Mouse (Mus musculus) liver, postnatal 0 days (tissue): ENCODE measurements around the gene Cep290. TPM values are rescaled to one million over a fixed set of nuclear protein-coding genes. Genes with fewer than 3 reads are reported as not detected.

Source experiments
- ATAC-seq: fragments of 200-750 bp; cut with Nextera tagmentation; 2 replicates; pipeline ENCODE4 v1.8.0; 2017; ENCODE audit warnings: mild to moderate bottlenecking, moderate library complexity
- DNase-seq: peaks from one replicate; pipeline ENCODE4 v3.0.0-alpha.2; 2016
- H3K27ac ChIP-seq: fragments of 300-500 bp; sonication (generic); 2 replicates; pipeline ENCODE4 v1.5.1; 2014; ENCODE audit warnings: antibody characterized with exemption, moderate library complexity, mild to moderate bottlenecking, low read depth
- H3K27me3 ChIP-seq: fragments of 300-500 bp; sonication (generic); 2 replicates; pipeline ENCODE4 v1.6.1; 2014; ENCODE audit warnings: low read length, control low read depth, mixed read lengths; ENCODE audit not compliant: insufficient read depth
- H3K36me3 ChIP-seq: fragments of 300-500 bp; sonication (generic); replicated peaks from 2 replicates; pipeline ENCODE4 v1.6.1; 2014; ENCODE audit warnings: mild to moderate bottlenecking, control low read depth, low read length, moderate library complexity, mixed read lengths; ENCODE audit not compliant: insufficient read depth
- H3K4me1 ChIP-seq: fragments of 300-500 bp; sonication (generic); 2 replicates; pipeline ENCODE4 v1.6.1; 2014; ENCODE audit warnings: antibody characterized with exemption, mild to moderate bottlenecking, control low read depth; ENCODE audit not compliant: insufficient read depth
- H3K4me2 ChIP-seq: fragments of 300-500 bp; sonication (generic); 2 replicates; pipeline ENCODE4 v1.6.1; 2014; ENCODE audit warnings: low read depth, mild to moderate bottlenecking, low read length, moderate library complexity, mixed read lengths
- H3K4me3 ChIP-seq: fragments of 300-500 bp; sonication (generic); 2 replicates; pipeline ENCODE4 v1.5.1; 2014; ENCODE audit warnings: low read depth, low read length
- H3K9ac ChIP-seq: fragments of 300-500 bp; sonication (generic); replicated peaks from 2 replicates; pipeline ENCODE4 v1.6.1; 2014; ENCODE audit warnings: mild to moderate bottlenecking, moderate library complexity
- H3K9me3 ChIP-seq: fragments of 300-500 bp; sonication (generic); 2 replicates; pipeline ENCODE4 v1.6.1; 2016; ENCODE audit warnings: mild to moderate bottlenecking, control low read depth, low read length, mixed read lengths
- CTCF ChIP-seq: sonication (generic); IDR thresholded peaks from 2 replicates; pipeline ENCODE4 v1.5.1; 2016; ENCODE audit warnings: antibody characterized with exemption, low read depth
- EP300 ChIP-seq: IDR thresholded peaks from 2 replicates; pipeline ENCODE4 v1.6.1; 2016; ENCODE audit warnings: antibody characterized with exemption, low read depth, mild to moderate bottlenecking
- WGBS: fragments of 180-500 bp; shearing (Covaris S2); extraction: QIAGEN DNeasy Blood & Tissue Kit; methylation state at CpG from one replicate; pipeline ENCODE4 v1.1.7; 2014; ENCODE audit not compliant: insufficient replicate concordance; 5-methylcytosine and 5-hydroxymethylcytosine counted together
- polyA plus RNA-seq: library from polyadenylated mRNA; unstranded; fragments of >200 nt; fragmentation: Nextera tagmentation; extraction: Ambion mirVana; gene quantifications from 2 replicates; pipeline ENCODE4 v1.2.1, GENCODE M21; 2015

Gene Cep290
- 1.7 TPM in 2 replicates for polyA plus RNA-seq

DNA sequence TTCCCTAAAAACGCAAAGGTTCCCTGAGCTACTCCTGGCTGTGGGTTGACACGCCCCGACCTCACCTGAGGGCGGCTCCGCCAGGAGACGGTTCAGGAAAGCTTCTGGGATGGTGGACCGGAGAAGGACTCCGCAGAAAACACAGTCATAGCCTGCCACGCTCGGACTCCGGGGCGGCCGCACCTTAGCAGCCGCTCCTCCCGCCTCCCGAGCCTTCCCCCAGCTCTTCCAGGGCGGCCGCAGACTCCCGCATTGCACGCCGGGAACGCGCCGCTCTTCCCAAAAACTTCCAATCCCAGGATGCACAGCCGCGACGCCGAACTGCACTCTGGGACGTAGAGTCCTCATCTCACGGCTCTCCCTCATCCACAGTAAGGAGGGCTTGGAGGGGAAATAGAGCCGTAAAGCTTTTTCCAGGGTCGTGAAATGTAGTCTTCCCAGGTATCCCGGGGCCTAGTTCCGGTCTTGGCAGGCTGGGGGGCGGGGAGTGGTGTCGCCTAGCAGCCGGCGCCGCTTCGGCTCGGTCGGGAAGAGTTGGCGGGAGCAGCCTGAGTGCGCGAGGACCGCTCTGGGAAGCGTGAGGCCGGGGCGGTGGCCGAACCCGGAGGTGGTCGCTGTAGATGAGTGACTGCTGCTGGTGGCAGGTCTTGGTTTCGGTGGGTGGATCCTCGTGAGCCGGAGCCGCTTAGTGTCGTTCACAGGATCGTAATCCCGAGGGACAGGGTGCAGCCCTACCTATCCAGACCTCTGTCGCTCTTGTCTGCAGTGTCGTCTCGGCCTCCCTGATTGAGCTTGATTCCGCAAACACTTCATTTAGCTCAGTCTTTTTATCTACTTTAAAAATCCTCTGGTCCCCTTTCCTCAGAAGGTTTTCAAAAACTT, at the start of gene Cep290, which contains the start of gene Tmtc3:
TSS of gene Cep290 (plus strand) at position 462 of the 882 bp plus-strand sequence.
TSS of gene Tmtc3 (minus strand) at position 254 of the 882 bp plus-strand sequence.
- TF ChIP-seq EP300 (no peak; the same call in 1 of the 2 replicates), CTCF (no peak)
- peak within 1 kb of the TSS; percentile 80 for H3K9ac ChIP-seq
- H3K27ac ChIP-seq = peak within 1 kb of the TSS; percentile 73
- H3K9me3 ChIP-seq = no peaks in the 10 kb centered on the region
- peaks cover 5% of the 10 kb centered on the region for H3K4me1 ChIP-seq
- ATAC-seq (peak; percentile 99), DNase-seq (peak; percentile 92)
- H3K36me3 ChIP-seq = 0 out of 2 replicates have a peak, but pooled peaks cover 2% of the 10 kb centered on the region
- peak within 1 kb of the TSS; percentile 89 for H3K4me3 ChIP-seq
- H3K27me3 ChIP-seq = no peaks in the 10 kb centered on the region
- under 1% methylated on average over 63 of the region's 63 CpGs for WGBS
- H3K4me2 ChIP-seq = peak within 1 kb of the TSS; percentile 94

DNA sequence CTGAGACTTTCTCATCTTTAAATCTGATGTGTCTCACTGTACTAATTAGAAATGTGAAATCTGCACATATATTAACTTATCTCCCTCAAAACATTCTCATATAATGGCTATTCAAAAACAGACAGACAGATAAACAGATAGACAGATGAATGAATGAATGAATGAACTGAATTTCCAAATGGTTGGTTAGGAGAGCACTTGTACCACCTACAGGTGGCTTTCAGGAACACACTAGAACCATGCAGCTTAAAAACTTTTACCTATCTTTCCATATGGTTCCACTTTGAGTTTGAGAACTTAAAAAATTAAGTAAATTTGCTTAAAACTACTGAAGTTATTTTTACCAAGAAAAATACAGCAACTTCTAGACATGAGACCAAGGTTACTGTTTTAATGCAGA, 38.0 kb upstream of the Cep290 start:
- H3K36me3 ChIP-seq = peaks cover 14% of the 10 kb centered on the region
- no peak overlapping the region for H3K27ac ChIP-seq
- no peaks in the 10 kb centered on the region for H3K27me3 ChIP-seq
- no peak for ATAC-seq
- H3K9ac ChIP-seq = no peak overlapping the region
- no peaks in the 10 kb centered on the region for H3K9me3 ChIP-seq
- no peaks in the 10 kb centered on the region for H3K4me1 ChIP-seq
- no peak for DNase-seq
- H3K4me2 ChIP-seq = no peak overlapping the region
- 0 out of 2 replicates have a peak, but pooled peaks have one; percentile 16 for TF ChIP-seq CTCF
- no peak for TF ChIP-seq EP300
- no peak overlapping the region for H3K4me3 ChIP-seq

DNA sequence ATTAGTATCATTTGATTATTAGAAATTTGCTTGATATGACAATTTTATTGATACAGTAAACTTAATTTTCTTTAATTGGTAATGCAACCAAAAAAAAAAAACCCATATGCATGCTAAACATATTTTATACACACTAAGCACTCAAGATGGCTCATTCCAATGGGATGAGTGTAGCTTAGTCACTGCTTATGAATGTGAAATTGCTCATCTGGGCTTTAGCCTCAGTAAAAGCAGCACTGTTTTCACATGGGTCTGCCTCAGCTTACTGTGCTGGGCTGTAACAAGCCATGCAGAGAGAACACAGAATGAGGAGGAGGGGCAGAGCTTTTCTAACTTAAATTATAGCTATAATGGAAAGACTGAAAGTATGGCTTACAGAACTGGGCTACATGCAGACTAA, 26.8 kb upstream of the Cep290 start:
- no peak for ATAC-seq
- peaks cover 13% of the 10 kb centered on the region; the same call in 1 of the 2 replicates for H3K36me3 ChIP-seq
- DNase-seq = no peak
- no peak overlapping the region for H3K9ac ChIP-seq
- no peak for TF ChIP-seq EP300
- TF ChIP-seq CTCF = no peak
- no peak overlapping the region for H3K27ac ChIP-seq
- no peaks in the 10 kb centered on the region for H3K27me3 ChIP-seq
- no peaks in the 10 kb centered on the region for H3K4me1 ChIP-seq
- no peak overlapping the region for H3K4me2 ChIP-seq
- H3K4me3 ChIP-seq = no peak overlapping the region
- no peaks in the 10 kb centered on the region for H3K9me3 ChIP-seq

DNA sequence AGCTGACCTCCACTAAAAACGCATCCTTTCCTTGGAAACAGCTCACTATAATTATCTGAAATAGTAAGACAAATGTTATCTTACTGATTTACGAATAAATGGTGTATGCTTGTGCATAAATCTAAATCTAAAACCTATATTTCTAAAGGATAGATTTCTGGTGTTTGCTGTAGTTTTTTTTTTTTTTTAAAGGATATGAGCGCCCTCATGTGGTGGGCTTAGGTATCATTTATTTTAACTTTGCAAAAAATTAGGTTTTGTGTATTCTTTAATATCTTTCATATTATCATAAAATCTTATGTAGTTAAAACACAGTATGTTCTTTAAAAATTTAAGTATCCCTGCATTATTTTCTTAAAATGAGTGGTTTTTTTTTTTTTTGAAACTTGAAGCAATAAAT, 12.3 kb upstream of the Cep290 start:
- Histone ChIP-seq H3K27me3 (no peaks in the 10 kb centered on the region), H3K27ac (no peak overlapping the region), H3K4me3 (no peak overlapping the region), H3K9me3 (no peaks in the 10 kb centered on the region), H3K4me1 (no peaks in the 10 kb centered on the region), H3K4me2 (no peak overlapping the region), H3K36me3 (peaks cover 5% of the 10 kb centered on the region), H3K9ac (no peak overlapping the region)
- 46% methylated on average over 3 of the region's 3 CpGs for WGBS
- DNase-seq (no peak), ATAC-seq (no peak)
- peak; percentile 44 for TF ChIP-seq CTCF
- no peak for TF ChIP-seq EP300

DNA sequence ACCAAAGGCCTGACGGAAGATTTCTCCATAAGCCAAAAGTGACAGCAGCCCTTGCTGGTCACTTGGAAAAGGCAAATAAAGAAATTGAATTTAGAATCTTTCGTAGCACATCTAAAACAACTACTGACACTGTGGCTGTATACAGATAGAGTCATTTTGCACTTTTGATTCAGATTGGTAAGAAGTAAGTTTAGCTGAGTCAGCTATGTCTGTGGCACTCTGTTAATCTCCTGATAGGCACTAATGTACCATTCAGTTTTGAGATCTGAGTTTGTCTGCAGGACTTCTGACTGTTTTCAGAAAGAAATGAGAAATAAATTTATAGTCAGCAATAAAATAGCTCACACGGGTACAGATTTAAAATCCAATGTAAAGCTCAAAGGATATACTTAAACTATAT, 7.8 kb upstream of the Cep290 start:
- no peak for TF ChIP-seq EP300
- no peak for TF ChIP-seq CTCF
- ATAC-seq (no peak), DNase-seq (no peak)
- no peaks in the 10 kb centered on the region for H3K27me3 ChIP-seq
- H3K4me2 ChIP-seq = no peak overlapping the region
- 83% methylated on average over 3 of the region's 3 CpGs for WGBS
- H3K36me3 ChIP-seq = peaks cover 5% of the 10 kb centered on the region
- H3K4me3 ChIP-seq = no peak overlapping the region
- H3K9ac ChIP-seq = no peak overlapping the region
- no peaks in the 10 kb centered on the region for H3K9me3 ChIP-seq
- H3K27ac ChIP-seq = no peak overlapping the region
- H3K4me1 ChIP-seq = no peaks in the 10 kb centered on the region

DNA sequence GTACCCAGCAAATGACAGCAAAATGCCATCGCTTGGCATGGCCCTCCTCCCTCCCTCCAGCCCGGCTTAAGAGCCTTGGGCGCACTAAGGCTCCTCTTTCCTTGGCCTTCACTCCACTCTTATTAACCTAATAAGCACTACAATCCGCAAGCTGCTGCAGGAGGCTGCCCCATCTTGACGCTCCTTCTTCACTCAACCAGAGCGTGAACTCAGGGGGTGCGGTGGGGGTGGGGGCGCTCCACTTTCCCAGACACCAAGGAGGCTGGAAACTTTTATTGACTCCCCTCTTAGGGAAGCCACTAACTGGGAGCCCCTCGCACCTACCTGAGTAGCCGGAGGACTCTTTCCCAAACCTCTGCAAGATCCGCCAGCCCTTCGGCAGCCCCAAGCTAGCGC, 659 bp upstream of the Cep290 start:
- ATAC-seq = peak; percentile 3
- no peak for DNase-seq
- Histone ChIP-seq H3K4me3 (peak overlapping the region; percentile 89), H3K27ac (peak overlapping the region; percentile 73), H3K9me3 (no peaks in the 10 kb centered on the region), H3K36me3 (0 out of 2 replicates have a peak, but pooled peaks cover 2% of the 10 kb centered on the region), H3K27me3 (no peaks in the 10 kb centered on the region), H3K4me2 (peak overlapping the region; percentile 94), H3K9ac (peak overlapping the region; percentile 80), H3K4me1 (peaks cover 5% of the 10 kb centered on the region)
- WGBS = 0% methylated on average over 13 of the region's 13 CpGs
- TF ChIP-seq CTCF = no peak
- TF ChIP-seq EP300 = no peak
